Mouse (Mus musculus) forebrain, embryonic 16.5 days (tissue): ENCODE measurements at regions not wholly inside any gene's neighbourhood (a gene's known extent, or its start where the extent isn't known, plus 50 kb on each side); places are given as distances from the start of the nearest gene placed in this dataset.
A peak's percentile ranks its signal among the peaks of the same experiment; 100 is the strongest.

Experiments used
- ATAC-seq: fragments of 200-750 bp; cut with Nextera tagmentation; 2 replicates; pipeline ENCODE4 v1.8.0; 2017; ENCODE audit warnings: mild to moderate bottlenecking, moderate library complexity
- H3K27ac ChIP-seq: fragments of 300-500 bp; sonication (generic); 2 replicates; pipeline ENCODE4 v1.5.1; 2014; ENCODE audit warnings: low read length, control low read depth
- H3K27me3 ChIP-seq: fragments of 300-500 bp; sonication (generic); replicated peaks from 2 replicates; pipeline ENCODE4 v1.6.1; 2014; ENCODE audit warnings: low read length; ENCODE audit not compliant: control insufficient read depth, insufficient read depth
- H3K36me3 ChIP-seq: fragments of 300-500 bp; sonication (generic); 2 replicates; pipeline ENCODE4 v1.6.1; 2014; ENCODE audit not compliant: control insufficient read depth, insufficient read depth
- H3K4me1 ChIP-seq: fragments of 300-500 bp; sonication (generic); replicated peaks from 2 replicates; pipeline ENCODE4 v1.6.1; 2014; ENCODE audit warnings: low read length; ENCODE audit not compliant: control insufficient read depth, insufficient read depth
- H3K4me2 ChIP-seq: fragments of 300-500 bp; sonication (generic); 2 replicates; pipeline ENCODE4 v1.6.1; 2014; ENCODE audit warnings: mild to moderate bottlenecking, low read length, control low read depth
- H3K4me3 ChIP-seq: fragments of 300-500 bp; sonication (generic); replicated peaks from 2 replicates; pipeline ENCODE4 v1.5.1; 2014; ENCODE audit warnings: mild to moderate bottlenecking, low read length, control low read depth
- H3K9ac ChIP-seq: fragments of 300-500 bp; sonication (generic); replicated peaks from 2 replicates; pipeline ENCODE4 v1.6.1; 2014; ENCODE audit warnings: low read depth, low read length, control low read depth
- H3K9me3 ChIP-seq: fragments of 300-500 bp; sonication (generic); 2 replicates; pipeline ENCODE4 v1.6.1; 2016; ENCODE audit warnings: low read length; ENCODE audit not compliant: control insufficient read depth
- WGBS: fragments of 180-500 bp; shearing (Covaris S2); extraction: QIAGEN DNeasy Blood & Tissue Kit; methylation state at CpG from one replicate; pipeline ENCODE4 v1.1.7; 2014; 5-methylcytosine and 5-hydroxymethylcytosine counted together
- microRNA counts: library from miRNA; unstranded; fragments of <30 nt; microRNA quantifications from one replicate; lab custom pipeline; 2016
- microRNA-seq: library from miRNA; unstranded; fragments of <30 nt; microRNA quantifications from one replicate; pipeline ENCODE4, GENCODE M21; 2017

GRCm38 (mm10) chr6:51369771-51370170, 62.7 kb upstream of the Nfe2l3 start:
- no peak overlapping the region for H3K4me2 ChIP-seq
- no peaks in the 10 kb centered on the region for H3K9me3 ChIP-seq
- no peaks in the 10 kb centered on the region for H3K36me3 ChIP-seq
- H3K4me1 ChIP-seq = peaks cover 20% of the 10 kb centered on the region
- no peak overlapping the region for H3K9ac ChIP-seq
- no peaks in the 10 kb centered on the region for H3K27me3 ChIP-seq
- H3K4me3 ChIP-seq = no peak overlapping the region
- 0 out of 2 replicates have a peak, but pooled peaks have one; percentile 32 for ATAC-seq
- no peak overlapping the region for H3K27ac ChIP-seq
- WGBS = 26% methylated on average over 6 of the region's 6 CpGs

GRCm38 (mm10) chr6:51372357-51372756, 60.1 kb upstream of the Nfe2l3 start:
- no peak overlapping the region for H3K9ac ChIP-seq
- H3K36me3 ChIP-seq = no peaks in the 10 kb centered on the region
- no peak overlapping the region for H3K4me2 ChIP-seq
- no peak overlapping the region for H3K4me3 ChIP-seq
- H3K4me1 ChIP-seq = peaks cover 20% of the 10 kb centered on the region
- ATAC-seq = no peak
- no peak overlapping the region for H3K27ac ChIP-seq
- no peaks in the 10 kb centered on the region for H3K27me3 ChIP-seq
- no peaks in the 10 kb centered on the region for H3K9me3 ChIP-seq
- WGBS = 49% methylated on average over 7 of the region's 7 CpGs

GRCm38 (mm10) chr6:51378436-51378835, 54.0 kb upstream of the Nfe2l3 start:
- H3K27me3 ChIP-seq = no peaks in the 10 kb centered on the region
- no peaks in the 10 kb centered on the region for H3K36me3 ChIP-seq
- H3K9ac ChIP-seq = no peak overlapping the region
- no peaks in the 10 kb centered on the region for H3K9me3 ChIP-seq
- H3K27ac ChIP-seq = peak overlapping the region; percentile 97
- ATAC-seq = no peak
- H3K4me2 ChIP-seq = no peak overlapping the region
- H3K4me1 ChIP-seq = no peaks in the 10 kb centered on the region; the same call in 1 of the 2 replicates
- 85% methylated on average over 3 of the region's 3 CpGs for WGBS
- no peak overlapping the region for H3K4me3 ChIP-seq

- Histone ChIP-seq H3K4me2 (peak overlapping the region; percentile 47), H3K4me3 (peak overlapping the region; percentile 36), H3K27ac (peak overlapping the region; percentile 97), H3K9me3 (no peaks in the 10 kb centered on the region), H3K27me3 (no peaks in the 10 kb centered on the region), H3K36me3 (no peaks in the 10 kb centered on the region), H3K4me1 (peaks cover 4% of the 10 kb centered on the region), H3K9ac (peak overlapping the region; percentile 61)
- ATAC-seq = no peak
- 3% methylated on average over 5 of the region's 5 CpGs for WGBS
Observed at GRCm38 (mm10) chr6:51379074-51379473, 53.4 kb upstream of the Nfe2l3 start.

GRCm38 (mm10) chr6:51379560-51380274, 52.8 kb upstream of the Nfe2l3 start:
- no peaks in the 10 kb centered on the region for H3K36me3 ChIP-seq
- H3K9me3 ChIP-seq = no peaks in the 10 kb centered on the region
- peak overlapping the region; percentile 36 for H3K4me3 ChIP-seq
- H3K27ac ChIP-seq = peak overlapping the region; percentile 97
- H3K4me1 ChIP-seq = peaks cover 6% of the 10 kb centered on the region
- H3K9ac ChIP-seq = peak overlapping the region; percentile 61
- peak overlapping the region; percentile 47 for H3K4me2 ChIP-seq
- H3K27me3 ChIP-seq = no peaks in the 10 kb centered on the region
- ATAC-seq = peak; percentile 82
- WGBS = 3% methylated on average over 36 of the region's 36 CpGs

GRCm38 (mm10) chr6:51380275-51380575, 52.2 kb upstream of the Nfe2l3 start:
- peak; percentile 6 for ATAC-seq
- H3K4me2 ChIP-seq = no peak overlapping the region
- H3K9ac ChIP-seq = no peak overlapping the region; the same call in 1 of the 2 replicates
- peaks cover 6% of the 10 kb centered on the region for H3K4me1 ChIP-seq
- no peaks in the 10 kb centered on the region for H3K27me3 ChIP-seq
- H3K27ac ChIP-seq = peak overlapping the region; percentile 97
- H3K4me3 ChIP-seq = no peak overlapping the region; the same call in 1 of the 2 replicates
- H3K9me3 ChIP-seq = no peaks in the 10 kb centered on the region
- 63% methylated on average over 4 of the region's 4 CpGs for WGBS
- no peaks in the 10 kb centered on the region for H3K36me3 ChIP-seq

GRCm38 (mm10) chr6:51381465-51381864, 51.0 kb upstream of the Nfe2l3 start:
- Histone ChIP-seq H3K9me3 (no peaks in the 10 kb centered on the region), H3K27me3 (no peaks in the 10 kb centered on the region), H3K9ac (no peak overlapping the region), H3K4me2 (no peak overlapping the region), H3K27ac (no peak overlapping the region), H3K4me3 (no peak overlapping the region), H3K36me3 (no peaks in the 10 kb centered on the region), H3K4me1 (peaks cover 6% of the 10 kb centered on the region)
- 35% methylated on average over 9 of the region's 9 CpGs for WGBS
- no peak for ATAC-seq

MicroRNA genes in the stretch of these regions (microRNA counts, 519-probe panel; counts per million panel counts)
- microRNA mmu-miR-148a (lab: Ali Mortazavi, UCI) = 3,384 counts per million, percentile 85 among the panel's probes with 10 or more counts

Small RNAs in the stretch of these regions (microRNA-seq; reads per million reads assigned to microRNA genes)
- 124 reads per million, percentile 57 among the genes with 10 or more reads in this experiment for gene Mir148a
